Mouse (Mus musculus) MEL (cell line): ENCODE measurements around the gene Tspan3. TPM values are rescaled to one million over a fixed set of nuclear protein-coding genes. Genes with fewer than 3 reads are reported as not detected.

ENCODE experiments used
- DNase-seq: peaks from one replicate; pipeline ENCODE4 v3.0.0; 2011; ENCODE audit warnings: low read depth, low spot score
- H3K27ac ChIP-seq: 2 replicates; pipeline ENCODE4 v1.5.1; 2012; ENCODE audit warnings: low read depth, mild to moderate bottlenecking, control low read depth, low read length, moderate library complexity; ENCODE audit not compliant: control insufficient read depth
- H3K27me3 ChIP-seq, 2 experiments: fragments of 150-350 bp in 1 of 2; sonication (generic) in 1 of 2; 2 replicates each; pipeline ENCODE4 v1.6.1; 2012; ENCODE audit warnings: low read length in 2 of 2, mild to moderate bottlenecking in 2 of 2, improper control_type of control experiment in 1 of 2, moderate library complexity in 1 of 2; ENCODE audit not compliant: insufficient read depth in 2 of 2, control insufficient read depth in 1 of 2
- H3K36me3 ChIP-seq, 2 experiments: 2 replicates each; pipeline ENCODE4 v1.6.1; 2012 to 2014; ENCODE audit warnings: low read length in 2 of 2, improper control_type of control experiment in 1 of 2, inconsistent platforms in 1 of 2, mild to moderate bottlenecking in 1 of 2; ENCODE audit not compliant: insufficient read depth in 2 of 2, control insufficient read depth in 1 of 2
- H3K4me1 ChIP-seq, 2 experiments: fragments of 150-350 bp in 1 of 2; sonication (generic) in 1 of 2; 2 replicates each; pipeline ENCODE4 v1.6.1; 2012; ENCODE audit warnings: low read length in 2 of 2, improper control_type of control experiment in 1 of 2, mild to moderate bottlenecking in 1 of 2; ENCODE audit not compliant: insufficient read depth in 2 of 2, control insufficient read depth in 1 of 2
- H3K4me3 ChIP-seq, 2 experiments: fragments of 150-350 bp in 1 of 2; sonication (generic) in 1 of 2; 2 replicates each; pipeline ENCODE4 v1.5.1; 2012; ENCODE audit warnings: low read depth in 2 of 2, low read length in 2 of 2, mild to moderate bottlenecking in 2 of 2, moderate library complexity in 2 of 2, control low read depth in 1 of 2, improper control_type of control experiment in 1 of 2; ENCODE audit not compliant: control insufficient read depth in 1 of 2, insufficient read depth in 1 of 2
- H3K79me2 ChIP-seq: 2 replicates; pipeline ENCODE4 v1.6.1; 2012; ENCODE audit warnings: mild to moderate bottlenecking, low read length, moderate library complexity; ENCODE audit not compliant: control insufficient read depth, poor library complexity, insufficient read depth
- H3K9ac ChIP-seq: 2 replicates; pipeline ENCODE4 v1.6.1; 2012; ENCODE audit warnings: low read depth, mild to moderate bottlenecking, control low read depth, low read length, moderate library complexity; ENCODE audit not compliant: control insufficient read depth, poor library complexity, severe bottlenecking
- H3K9me3 ChIP-seq: fragments of 150-350 bp; sonication (generic); replicated peaks from 2 replicates; pipeline ENCODE4 v1.6.1; 2012; ENCODE audit warnings: mild to moderate bottlenecking, low read length, improper control_type of control experiment, moderate library complexity; ENCODE audit not compliant: insufficient read depth
- BHLHE40 ChIP-seq: IDR thresholded peaks from 2 replicates; pipeline ENCODE4 v1.6.1; 2012; ENCODE audit warnings: low read depth, mild to moderate bottlenecking, inconsistent platforms, low read length, improper control_type of control experiment, borderline replicate concordance
- CHD1 ChIP-seq: IDR thresholded peaks from 2 replicates; pipeline ENCODE4 v1.6.1; 2012; ENCODE audit warnings: low read depth, mild to moderate bottlenecking, inconsistent platforms, low read length, improper control_type of control experiment
- EP300 ChIP-seq, 2 experiments: IDR thresholded peaks; 2 replicates each; pipeline ENCODE4 v1.6.1; 2011; ENCODE audit warnings: improper control_type of control experiment in 2 of 2, low read length in 2 of 2, low read depth in 1 of 2, mild to moderate bottlenecking in 1 of 2
- GABPA ChIP-seq: IDR thresholded peaks from 2 replicates; pipeline ENCODE4 v1.6.1; 2012; ENCODE audit warnings: low read depth, mild to moderate bottlenecking, inconsistent platforms, low read length, improper control_type of control experiment, moderate library complexity
- KAT2A ChIP-seq: conservative IDR thresholded peaks from 2 replicates; pipeline ENCODE4 v1.6.1; 2012; ENCODE audit warnings: low read depth, low read length, improper control_type of control experiment, inconsistent platforms
- MAFK ChIP-seq: IDR thresholded peaks from 2 replicates; pipeline ENCODE4 v1.6.1; 2011; ENCODE audit warnings: low read depth, mild to moderate bottlenecking, low read length, improper control_type of control experiment, borderline replicate concordance
- MYB ChIP-seq: IDR thresholded peaks from 2 replicates; pipeline ENCODE4 v1.6.1; 2011; ENCODE audit warnings: mild to moderate bottlenecking, low read depth, low read length, improper control_type of control experiment
- NELFE ChIP-seq: IDR thresholded peaks from 2 replicates; pipeline ENCODE4 v1.6.1; 2011; ENCODE audit warnings: low read depth, low read length, improper control_type of control experiment
- POLR2A ChIP-seq, 2 experiments: IDR thresholded peaks; 2 replicates each; pipeline ENCODE4 v1.6.1; 2011 to 2012; ENCODE audit warnings: low read length in 2 of 2, mild to moderate bottlenecking in 2 of 2, control low read depth in 1 of 2, improper control_type of control experiment in 1 of 2, low read depth in 1 of 2, moderate library complexity in 1 of 2; ENCODE audit not compliant: control insufficient read depth in 1 of 2, insufficient read depth in 1 of 2, poor library complexity in 1 of 2
- POLR2AphosphoS5 ChIP-seq: IDR thresholded peaks from 2 replicates; pipeline ENCODE4 v1.6.1; 2012; ENCODE audit warnings: low read depth, borderline replicate concordance, mild to moderate bottlenecking, inconsistent platforms, low read length, moderate library complexity, mixed read lengths
- RAD21 ChIP-seq: IDR thresholded peaks from 2 replicates; pipeline ENCODE4 v1.6.1; 2011; ENCODE audit warnings: mild to moderate bottlenecking, low read depth, low read length, improper control_type of control experiment
- SIN3A ChIP-seq: IDR thresholded peaks from 2 replicates; pipeline ENCODE4 v1.6.1; 2012; ENCODE audit warnings: low read length, improper control_type of control experiment, inconsistent platforms
- TAL1 ChIP-seq: IDR thresholded peaks from 2 replicates; pipeline ENCODE4 v1.6.1; 2012; ENCODE audit warnings: mild to moderate bottlenecking, inconsistent platforms, low read length, moderate library complexity, mixed read lengths
- TCF12 ChIP-seq: IDR thresholded peaks from 2 replicates; pipeline ENCODE4 v1.6.1; 2014; ENCODE audit warnings: low read depth, mild to moderate bottlenecking, inconsistent platforms, low read length, improper control_type of control experiment, moderate library complexity
- UBTF ChIP-seq: IDR thresholded peaks from 2 replicates; pipeline ENCODE4 v1.6.1; 2012; ENCODE audit warnings: low read depth, mild to moderate bottlenecking, inconsistent platforms, low read length, improper control_type of control experiment, moderate library complexity, borderline replicate concordance; ENCODE audit not compliant: insufficient read depth
- ZKSCAN1 ChIP-seq: IDR thresholded peaks from 2 replicates; pipeline ENCODE4 v1.6.1; 2012; ENCODE audit warnings: low read depth, mild to moderate bottlenecking, inconsistent platforms, low read length, improper control_type of control experiment, moderate library complexity
- ZMIZ1 ChIP-seq: IDR thresholded peaks from 2 replicates; pipeline ENCODE4 v1.6.1; 2012; ENCODE audit warnings: low read depth, mild to moderate bottlenecking, inconsistent platforms, low read length, improper control_type of control experiment, moderate library complexity
- ZNF384 ChIP-seq: IDR thresholded peaks from 2 replicates; pipeline ENCODE4 v1.6.1; 2012; ENCODE audit warnings: low read depth, mild to moderate bottlenecking, inconsistent platforms, low read length, improper control_type of control experiment
- polyA plus RNA-seq, 2 experiments: library from polyadenylated mRNA; stranded (reverse) in 1 of 2; unstranded in 1 of 2; fragments of >175 nt in 1 of 2; fragments of >200 nt in 1 of 2; gene quantifications; 2 replicates each; pipeline versions ENCODE4 v1.2.1 to v1.2.4; 2012; ENCODE audit warnings: low replicate concordance in 2 of 2, low read depth in 1 of 2; ENCODE audit not compliant: insufficient read length in 2 of 2, insufficient read depth in 1 of 2, missing spikeins in 1 of 2
- total RNA-seq: library from RNA; depleted of rRNA; stranded (reverse); fragments of 300-350 nt; gene quantifications from 2 replicates; pipeline ENCODE4 v1.2.3, GENCODE M21; 2012

The Tspan3 gene
- total and polyA plus RNA-seq, 3 experiments: 49.5 to 87.3 (median 62.6) TPM

GRCm38 (mm10) chr9:56175316-56175715 lies 10.0 kb upstream of the Tspan3 start:
- Histone ChIP-seq H3K36me3 (no peaks in the 10 kb centered on the region), H3K4me3 (no peak overlapping the region), H3K79me2 (no peaks in the 10 kb centered on the region)

GRCm38 (mm10) chr9:56167690-56168089 lies 2.4 kb upstream of the Tspan3 start:
- H3K4me1 ChIP-seq: peaks cover 0 to 4% of the 10 kb centered on the region in 2 experiments; a peak in 1 of 4 replicates
- no peaks in the 10 kb centered on the region for H3K36me3 ChIP-seq
- no peak for DNase-seq
- no peak for TF ChIP-seq TCF12
- peaks cover 2 to 8% of the 10 kb centered on the region in 2 experiments; a peak in 3 of 4 replicates for H3K27me3 ChIP-seq
- no peaks in the 10 kb centered on the region for H3K79me2 ChIP-seq
- no peaks in the 10 kb centered on the region for H3K9me3 ChIP-seq
- no peak overlapping the region for H3K4me3 ChIP-seq
- H3K27ac ChIP-seq: no peak overlapping the region
- no peak overlapping the region for H3K9ac ChIP-seq

More at GRCm38 (mm10) chr9:56175316-56175715, 10.0 kb upstream of the Tspan3 start:
- no peak for DNase-seq
- Histone ChIP-seq H3K9me3 (no peaks in the 10 kb centered on the region), H3K4me1 (no peaks in the 10 kb centered on the region; a peak in 1 of 4 replicates), H3K27ac (no peak overlapping the region), H3K9ac (no peak overlapping the region), H3K27me3 (peaks cover 3% of the 10 kb centered on the region in 2 experiments)
- TF ChIP-seq TAL1 (no peak), POLR2A (IDR thresholded peaks at IDR 0.05; ENCODE audit: control insufficient read depth in 1 of 2, insufficient read depth in 1 of 2, low read depth in 1 of 2, low read length in 2 of 2, poor library complexity in 1 of 2) (no peak), MYB (no peak), CHD1 (no peak), POLR2AphosphoS5 (no peak), RAD21 (no peak), ZMIZ1 (no peak), KAT2A (no peak)

GRCm38 (mm10) chr9:56166161-56166560 lies 884 bp upstream of the Tspan3 start:
- Histone ChIP-seq H3K27me3 (peaks cover 2 to 8% of the 10 kb centered on the region in 2 experiments; a peak in 3 of 4 replicates), H3K27ac (no peak overlapping the region), H3K36me3 (no peaks in the 10 kb centered on the region; a peak in 1 of 4 replicates), H3K9me3 (no peaks in the 10 kb centered on the region), H3K4me3 (no peak overlapping the region), H3K4me1 (peaks cover 0 to 4% of the 10 kb centered on the region in 2 experiments; a peak in 1 of 4 replicates), H3K9ac (no peak overlapping the region), H3K79me2 (no peaks in the 10 kb centered on the region)
- DNase-seq: no peak
- TF ChIP-seq POLR2A (IDR thresholded peaks at IDR 0.05; ENCODE audit: control insufficient read depth in 1 of 2, insufficient read depth in 1 of 2, low read depth in 1 of 2, low read length in 2 of 2, poor library complexity in 1 of 2) (no peak), GABPA (no peak), UBTF (no peak), ZNF384 (no peak), NELFE (no peak), RAD21 (no peak), ZKSCAN1 (no peak), MAFK (no peak), EP300 (IDR thresholded peaks at IDR 0.05; ENCODE audit: low read depth in 1 of 2, low read length in 2 of 2) (no peak), SIN3A (no peak), TCF12 (no peak), BHLHE40 (no peak)
